Mouse (Mus musculus): ENCODE results near the gene Lysmd1. TPM values are rescaled to one million over a fixed set of nuclear protein-coding genes. Genes with fewer than 3 reads are reported as not detected.
A peak's percentile ranks its signal among the peaks of the same experiment; 100 is the strongest.
"Not testable (repeated sequence)": the region's sequence is repeated elsewhere in the genome, so short reads cannot be mapped to it uniquely, and the experiment has no call there.

Gene Lysmd1
- polyA plus RNA-seq (2016; fragmentation: Nextera tagmentation; extraction: Ambion mirVana): 14.0 and 14.5 TPM in 2 replicates

GRCm38 (mm10) chr3:95133680-95134101 lies at the start of gene Lysmd1, which contains the start of gene Scnm1:
TSS of gene Lysmd1 (plus strand) at chr3:95134088.
TSS of gene Scnm1 (minus strand) at chr3:95134011.
- H3K27ac ChIP-seq (replicated peaks): peak within 1 kb of the TSS; percentile 88
- H3K36me3 ChIP-seq (replicated peaks): peaks cover 42% of the 10 kb centered on the region
- DNase-seq (ENCODE audit: low spot score): peak; percentile 92
- peaks cover 27% of the 10 kb centered on the region for H3K4me1 ChIP-seq
- H3K9me3 ChIP-seq: no peaks in the 10 kb centered on the region
- no peaks in the 10 kb centered on the region for H3K27me3 ChIP-seq (replicated peaks; ENCODE audit: low read depth, poor library complexity, severe bottlenecking)
- 0% methylated on average over 20 of the region's 20 CpGs for WGBS
- peak within 1 kb of the TSS; percentile 78 for H3K4me3 ChIP-seq

GRCm38 (mm10) chr3:95088071-95088470 lies 45.8 kb upstream of the Lysmd1 start:
- Histone ChIP-seq H3K4me1 (no peaks in the 10 kb centered on the region), H3K4me3 (no peak overlapping the region), H3K27ac (replicated peaks) (no peak overlapping the region), H3K36me3 (replicated peaks) (peaks cover 30% of the 10 kb centered on the region), H3K9me3 (no peaks in the 10 kb centered on the region), H3K27me3 (replicated peaks; ENCODE audit: low read depth, poor library complexity, severe bottlenecking) (no peaks in the 10 kb centered on the region)
- no peak for DNase-seq (ENCODE audit: low spot score)
- 98% methylated on average over 1 of the region's 1 CpGs for WGBS

GRCm38 (mm10) chr3:95100854-95101253 lies 33.0 kb upstream of the Lysmd1 start:
- no peaks in the 10 kb centered on the region for H3K27me3 ChIP-seq (replicated peaks; ENCODE audit: low read depth, poor library complexity, severe bottlenecking)
- no peak for DNase-seq (ENCODE audit: low spot score)
- peaks cover 60% of the 10 kb centered on the region for H3K36me3 ChIP-seq (replicated peaks)
- H3K9me3 ChIP-seq: no peaks in the 10 kb centered on the region
- H3K4me3 ChIP-seq: no peak overlapping the region
- H3K27ac ChIP-seq (replicated peaks): no peak overlapping the region
- peaks cover 12% of the 10 kb centered on the region for H3K4me1 ChIP-seq
- WGBS: 45% methylated on average over 2 of the region's 2 CpGs

GRCm38 (mm10) chr3:95105121-95105520 lies 28.8 kb upstream of the Lysmd1 start:
- Histone ChIP-seq H3K27me3 (replicated peaks; ENCODE audit: low read depth, poor library complexity, severe bottlenecking) (no peaks in the 10 kb centered on the region), H3K27ac (replicated peaks) (no peak overlapping the region), H3K36me3 (replicated peaks) (peaks cover 30% of the 10 kb centered on the region), H3K4me3 (peak overlapping the region; percentile 91), H3K9me3 (no peaks in the 10 kb centered on the region), H3K4me1 (peaks cover 14% of the 10 kb centered on the region)
- no peak for DNase-seq (ENCODE audit: low spot score)
- 77% methylated on average over 4 of the region's 4 CpGs for WGBS

GRCm38 (mm10) chr3:95105586-95106337 lies 28.1 kb upstream of the Lysmd1 start:
- DNase-seq (ENCODE audit: low spot score): no peak
- H3K4me1 ChIP-seq: peaks cover 14% of the 10 kb centered on the region
- peaks cover 28% of the 10 kb centered on the region for H3K36me3 ChIP-seq (replicated peaks)
- peak overlapping the region; percentile 91 for H3K4me3 ChIP-seq
- under 1% methylated on average over 16 of the region's 16 CpGs for WGBS
- H3K27ac ChIP-seq (replicated peaks): peak overlapping the region; percentile 89
- no peaks in the 10 kb centered on the region for H3K9me3 ChIP-seq
- no peaks in the 10 kb centered on the region for H3K27me3 ChIP-seq (replicated peaks; ENCODE audit: low read depth, poor library complexity, severe bottlenecking)

- H3K4me3 ChIP-seq: peak within 1 kb of the TSS; percentile 91
- H3K27ac ChIP-seq (replicated peaks): peak within 1 kb of the TSS; percentile 89
- WGBS: under 1% methylated on average over 51 of the region's 51 CpGs
- peak; percentile 98 for DNase-seq (ENCODE audit: low spot score)
- no peaks in the 10 kb centered on the region for H3K9me3 ChIP-seq
- H3K4me1 ChIP-seq: peaks cover 14% of the 10 kb centered on the region
- peaks cover 20% of the 10 kb centered on the region for H3K36me3 ChIP-seq (replicated peaks)
- H3K27me3 ChIP-seq (replicated peaks; ENCODE audit: low read depth, poor library complexity, severe bottlenecking): no peaks in the 10 kb centered on the region
Measured at GRCm38 (mm10) chr3:95106338-95107117, 27.4 kb upstream of the Lysmd1 start, which contains the start of gene Pip5k1a. TSS of gene Pip5k1a (minus strand) at chr3:95106930.

GRCm38 (mm10) chr3:95107308-95107707 lies 26.6 kb upstream of the Lysmd1 start:
- Histone ChIP-seq H3K27ac (replicated peaks) (peak overlapping the region; percentile 89; the same call in 1 of the 2 replicates), H3K36me3 (replicated peaks) (peaks cover 14% of the 10 kb centered on the region), H3K4me3 (peak overlapping the region; percentile 91), H3K4me1 (peaks cover 20% of the 10 kb centered on the region)
- H3K9me3 ChIP-seq; H3K27me3 ChIP-seq (replicated peaks; ENCODE audit: low read depth, poor library complexity, severe bottlenecking); DNase-seq (ENCODE audit: low spot score): not testable (repeated sequence)

- Histone ChIP-seq H3K27ac (replicated peaks) (no peak overlapping the region), H3K4me3 (no peak overlapping the region), H3K9me3 (no peaks in the 10 kb centered on the region), H3K4me1 (peaks cover 24% of the 10 kb centered on the region), H3K27me3 (replicated peaks; ENCODE audit: low read depth, poor library complexity, severe bottlenecking) (no peaks in the 10 kb centered on the region), H3K36me3 (replicated peaks) (peaks cover 9% of the 10 kb centered on the region)
- DNase-seq (ENCODE audit: low spot score): no peak
- 69% methylated on average over 2 of the region's 2 CpGs for WGBS
Measured at GRCm38 (mm10) chr3:95107898-95108297, 26.0 kb upstream of the Lysmd1 start.

GRCm38 (mm10) chr3:95110911-95111726 lies 22.8 kb upstream of the Lysmd1 start, which contains the start of gene Vps72:
TSS of gene Vps72 (plus strand) at chr3:95111022.
- DNase-seq (ENCODE audit: low spot score): peak; percentile 93
- H3K27ac ChIP-seq (replicated peaks): peak within 1 kb of the TSS; percentile 98
- no peaks in the 10 kb centered on the region for H3K9me3 ChIP-seq
- H3K4me3 ChIP-seq: peak within 1 kb of the TSS; percentile 89
- H3K36me3 ChIP-seq (replicated peaks): peaks cover 24% of the 10 kb centered on the region
- H3K4me1 ChIP-seq: peaks cover 12% of the 10 kb centered on the region
- WGBS: 1% methylated on average over 54 of the region's 54 CpGs
- H3K27me3 ChIP-seq (replicated peaks; ENCODE audit: low read depth, poor library complexity, severe bottlenecking): no peaks in the 10 kb centered on the region

- H3K9me3 ChIP-seq: no peaks in the 10 kb centered on the region
- no peak overlapping the region for H3K27ac ChIP-seq (replicated peaks)
- DNase-seq (ENCODE audit: low spot score): no peak
- WGBS: 86% methylated on average over 1 of the region's 1 CpGs
- peaks cover 12% of the 10 kb centered on the region for H3K4me1 ChIP-seq
- H3K36me3 ChIP-seq (replicated peaks): peaks cover 40% of the 10 kb centered on the region
- H3K4me3 ChIP-seq: peak overlapping the region; percentile 89
- no peaks in the 10 kb centered on the region for H3K27me3 ChIP-seq (replicated peaks; ENCODE audit: low read depth, poor library complexity, severe bottlenecking)
Measured at GRCm38 (mm10) chr3:95112760-95113159, 21.1 kb upstream of the Lysmd1 start.

GRCm38 (mm10) chr3:95117751-95118150 lies 16.1 kb upstream of the Lysmd1 start:
- Histone ChIP-seq H3K27ac (replicated peaks) (no peak overlapping the region), H3K4me3 (no peak overlapping the region), H3K9me3 (no peaks in the 10 kb centered on the region), H3K27me3 (replicated peaks; ENCODE audit: low read depth, poor library complexity, severe bottlenecking) (no peaks in the 10 kb centered on the region), H3K36me3 (replicated peaks) (peaks cover 90% of the 10 kb centered on the region), H3K4me1 (no peaks in the 10 kb centered on the region; the same call in 1 of the 2 replicates)
- DNase-seq (ENCODE audit: low spot score): no peak
- 93% methylated on average over 2 of the region's 2 CpGs for WGBS

- no peak overlapping the region for H3K4me3 ChIP-seq
- H3K27me3 ChIP-seq (replicated peaks; ENCODE audit: low read depth, poor library complexity, severe bottlenecking): no peaks in the 10 kb centered on the region
- peaks cover 75% of the 10 kb centered on the region for H3K36me3 ChIP-seq (replicated peaks)
- no peak overlapping the region for H3K27ac ChIP-seq (replicated peaks)
- no peaks in the 10 kb centered on the region for H3K4me1 ChIP-seq
- no peaks in the 10 kb centered on the region for H3K9me3 ChIP-seq
- 86% methylated on average over 6 of the region's 6 CpGs for WGBS
- DNase-seq (ENCODE audit: low spot score): no peak
Measured at GRCm38 (mm10) chr3:95121580-95121979, 12.3 kb upstream of the Lysmd1 start.

Data from embryonic facial prominence, embryonic 10.5 days (tissue).